Mouse (Mus musculus) liver, adult 2 months (tissue): ENCODE measurements around the gene Nfkbib. TPM values are rescaled to one million over a fixed set of nuclear protein-coding genes. Genes with fewer than 3 reads are reported as not detected.

Experiments used
- DNase-seq: peaks from one replicate; pipeline ENCODE4 v3.0.0-alpha.2; 2011; ENCODE audit warnings: low read depth, low spot score; ENCODE audit errors: extremely low read depth
- H3K27ac ChIP-seq: fragments of 200-500 bp; replicated peaks from 2 replicates; pipeline ENCODE4 v1.5.1; 2012; ENCODE audit warnings: low read depth, mild to moderate bottlenecking, control low read depth, inconsistent platforms, low read length; ENCODE audit not compliant: insufficient read depth
- H3K27me3 ChIP-seq: fragments of 200-500 bp; 2 replicates; pipeline ENCODE4 v1.6.1; 2012; ENCODE audit warnings: mild to moderate bottlenecking, moderate library complexity, low read length, inconsistent platforms; ENCODE audit not compliant: control insufficient read depth, insufficient read depth
- H3K36me3 ChIP-seq: fragments of 200-500 bp; 2 replicates; pipeline ENCODE4 v1.6.1; 2012; ENCODE audit warnings: low read length, inconsistent platforms; ENCODE audit not compliant: control insufficient read depth, insufficient read depth
- H3K4me1 ChIP-seq: fragments of 200-500 bp; 2 replicates; pipeline ENCODE4 v1.6.1; 2011; ENCODE audit warnings: low read length; ENCODE audit not compliant: control insufficient read depth, insufficient read depth
- H3K4me3 ChIP-seq: fragments of 200-500 bp; 2 replicates; pipeline ENCODE4 v1.5.1; 2011; ENCODE audit warnings: low read depth, mild to moderate bottlenecking, control low read depth, low read length, moderate library complexity; ENCODE audit not compliant: insufficient read depth
- H3K79me2 ChIP-seq: fragments of 200-500 bp; 2 replicates; pipeline ENCODE4 v1.6.1; 2012; ENCODE audit warnings: inconsistent platforms, mild to moderate bottlenecking, low read length, moderate library complexity; ENCODE audit not compliant: control insufficient read depth, insufficient read depth
- H3K9ac ChIP-seq: fragments of 200-500 bp; 2 replicates; pipeline ENCODE4 v1.6.1; 2012; ENCODE audit warnings: low read depth, mild to moderate bottlenecking, control low read depth, inconsistent platforms, low read length
- CTCF ChIP-seq: fragments of 200-500 bp; IDR thresholded peaks from 2 replicates; pipeline ENCODE4 v1.5.1; 2011; ENCODE audit warnings: low read depth, low read length, control low read depth
- POLR2A ChIP-seq: fragments of 200-500 bp; IDR thresholded peaks from 2 replicates; pipeline ENCODE4 v1.6.1; 2011; ENCODE audit warnings: low read length, control low read depth; ENCODE audit not compliant: insufficient read depth; ENCODE audit errors: extremely low read depth
- WGBS: fragments of 180-500 bp; shearing (Covaris S2); methylation state at CpG from one replicate; pipeline ENCODE4 v1.1.7; 2018; 5-methylcytosine and 5-hydroxymethylcytosine counted together
- polyA plus RNA-seq: library from polyadenylated mRNA; depleted of rRNA; stranded (reverse); fragments of >200 nt; gene quantifications from 2 replicates; pipeline ENCODE4 v1.2.3, GENCODE M21; 2012
- total RNA-seq: library from RNA; depleted of rRNA; stranded (reverse); fragments of >200 nt; gene quantifications from 2 replicates; pipeline ENCODE4 v1.2.3, GENCODE M21; 2014

Gene Nfkbib
- total and polyA plus RNA-seq, 2 experiments: 7.3 to 39.9 TPM

GRCm38 (mm10) chr7:28766173-28766879 is 986 bp downstream of the Nfkbib start, which contains the start of gene Sirt2:
Gene Sirt2 (plus strand): TSS chr7:28766735.
- Histone ChIP-seq H3K4me1 (peaks cover 11% of the 10 kb centered on the region), H3K27ac (peak within 1 kb of the TSS; percentile 84), H3K27me3 (no peaks in the 10 kb centered on the region), H3K79me2 (peaks cover 35% of the 10 kb centered on the region; the same call in 1 of the 2 replicates), H3K9ac (peak within 1 kb of the TSS; percentile 87), H3K4me3 (peak within 1 kb of the TSS; percentile 99), H3K36me3 (no peaks in the 10 kb centered on the region)
- WGBS: under 1% methylated on average over 45 of the region's 45 CpGs
- DNase-seq: peak; percentile 97
- TF ChIP-seq CTCF (no peak), POLR2A (0 out of 2 replicates have a peak, but pooled peaks have one; percentile 42)

GRCm38 (mm10) chr7:28765211-28765610 is 2.1 kb downstream of the Nfkbib start:
- Histone ChIP-seq H3K4me1 (peaks cover 11% of the 10 kb centered on the region), H3K4me3 (peak overlapping the region; percentile 99; the same call in 1 of the 2 replicates), H3K9ac (no peak overlapping the region), H3K27me3 (no peaks in the 10 kb centered on the region), H3K79me2 (peaks cover 28% of the 10 kb centered on the region; the same call in 1 of the 2 replicates), H3K27ac (no peak overlapping the region), H3K36me3 (no peaks in the 10 kb centered on the region; the same call in 1 of the 2 replicates)
- TF ChIP-seq POLR2A (no peak), CTCF (no peak)
- whole genome bisulfite sequencing: 55% methylated on average over 6 of the region's 6 CpGs
- no peak for DNase-seq

- 22% methylated on average over 9 of the region's 9 CpGs for WGBS
- H3K4me3 ChIP-seq: no peak overlapping the region
- H3K27me3 ChIP-seq: no peaks in the 10 kb centered on the region
- peaks cover 5% of the 10 kb centered on the region for H3K4me1 ChIP-seq
- peak; percentile 82 for DNase-seq
- no peak overlapping the region for H3K27ac ChIP-seq
- peaks cover 18% of the 10 kb centered on the region; the same call in 1 of the 2 replicates for H3K79me2 ChIP-seq
- no peak for TF ChIP-seq CTCF
- TF ChIP-seq POLR2A: no peak
- H3K36me3 ChIP-seq: peaks cover 3% of the 10 kb centered on the region; the same call in 1 of the 2 replicates
- no peak overlapping the region for H3K9ac ChIP-seq
Observed at GRCm38 (mm10) chr7:28761907-28762306, 5.4 kb downstream of the Nfkbib start.

- 93% methylated on average over 13 of the region's 13 CpGs for WGBS
- Histone ChIP-seq H3K36me3 (peaks cover 3% of the 10 kb centered on the region; the same call in 1 of the 2 replicates), H3K27me3 (no peaks in the 10 kb centered on the region)
Observed at GRCm38 (mm10) chr7:28758623-28759022, 8.7 kb downstream of the Nfkbib start.

GRCm38 (mm10) chr7:28756079-28756478 is 11.2 kb downstream of the Nfkbib start, which contains the start of gene Ccer2:
Gene Ccer2 (plus strand): TSS chr7:28756174.
- Histone ChIP-seq H3K9ac (no peak within 1 kb of the TSS), H3K36me3 (peaks cover 3% of the 10 kb centered on the region; the same call in 1 of the 2 replicates), H3K4me3 (no peak within 1 kb of the TSS), H3K27me3 (no peaks in the 10 kb centered on the region), H3K4me1 (no peaks in the 10 kb centered on the region), H3K27ac (no peak within 1 kb of the TSS), H3K79me2 (no peaks in the 10 kb centered on the region)
- no peak for TF ChIP-seq POLR2A
- no peak for TF ChIP-seq CTCF
- DNase-seq: no peak
- 4% methylated on average over 17 of the region's 17 CpGs for WGBS

More at GRCm38 (mm10) chr7:28758623-28759022, 8.7 kb downstream of the Nfkbib start:
- TF ChIP-seq POLR2A (no peak), CTCF (no peak)
- Histone ChIP-seq H3K4me1 (no peaks in the 10 kb centered on the region), H3K79me2 (no peaks in the 10 kb centered on the region), H3K27ac (no peak overlapping the region), H3K9ac (no peak overlapping the region), H3K4me3 (no peak overlapping the region)
- no peak for DNase-seq

GRCm38 (mm10) chr7:28749935-28750334 is 17.4 kb downstream of the Nfkbib start:
- Histone ChIP-seq H3K9ac (no peak overlapping the region), H3K27ac (no peak overlapping the region), H3K79me2 (no peaks in the 10 kb centered on the region), H3K4me1 (no peaks in the 10 kb centered on the region), H3K4me3 (no peak overlapping the region), H3K27me3 (no peaks in the 10 kb centered on the region), H3K36me3 (no peaks in the 10 kb centered on the region)
- WGBS: 96% methylated on average over 7 of the region's 7 CpGs
- DNase-seq: no peak
- no peak for TF ChIP-seq CTCF
- TF ChIP-seq POLR2A: no peak
